ENCODE assay signal across 9 mouse cellular contexts in the genomic region with DNA sequence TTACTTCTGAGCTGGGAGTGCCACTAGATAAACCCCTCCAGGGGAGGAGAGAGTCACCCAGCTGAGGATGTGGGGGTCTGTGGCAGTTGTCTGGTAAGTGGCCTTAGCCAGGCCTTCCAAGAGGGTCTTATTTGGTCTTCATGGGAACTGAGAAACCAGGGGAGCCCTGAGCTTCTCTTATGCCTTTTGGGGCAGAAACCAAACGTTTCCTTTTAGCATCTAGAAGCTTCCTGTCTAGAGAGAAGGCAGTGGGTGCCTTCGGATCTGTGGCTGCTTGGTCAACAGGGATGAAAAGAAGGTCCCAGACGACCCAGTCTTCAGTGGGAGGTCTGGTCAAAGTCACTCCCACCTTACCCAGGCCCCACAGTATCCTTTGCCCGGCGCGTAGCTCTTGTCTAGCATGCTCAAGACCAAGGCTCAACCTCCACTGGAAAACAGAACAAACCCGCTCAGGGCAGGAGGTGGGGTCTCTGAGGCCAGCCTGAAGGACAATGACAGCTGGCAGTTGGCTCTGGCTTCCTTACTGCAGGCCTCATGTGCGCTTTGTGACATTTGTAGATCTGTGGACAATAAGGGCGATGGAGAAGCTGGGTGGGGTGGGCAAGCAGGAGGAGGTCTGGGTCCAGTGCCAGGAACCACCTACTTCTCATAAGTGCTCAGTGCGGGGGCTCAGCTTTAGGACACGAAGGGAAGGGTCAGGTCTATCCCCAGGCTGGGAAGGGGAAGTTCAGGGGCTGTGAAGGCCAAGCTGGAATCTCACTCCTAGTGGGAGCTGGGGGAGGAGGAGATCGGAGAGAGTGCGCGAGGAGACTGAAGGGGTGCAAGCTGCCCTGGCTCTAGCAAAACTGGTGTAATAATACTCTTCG. TPM values are rescaled to one million over a fixed set of nuclear protein-coding genes. Genes with fewer than 3 reads are reported as not detected.
A peak's percentile ranks its signal among the peaks of the same experiment; 100 is the strongest.
DNase-seq lines count a peak whose midpoint lies in the region; ATAC-seq and TF ChIP-seq lines count a peak whose summit lies in the region.
"Had no signal": no experiment of that assay in that cellular context is flagged by ENCODE, and none has a peak within 500 bp of the region (broad histone marks: within the 10 kb centered on the region; RNA-seq: fewer than 3 reads in every experiment).

A gene (plus strand): TSS at position 27 of the 866 bp plus-strand sequence.

- peak within 1 kb of the TSS; percentile 44 for H3K4me3 ChIP-seq in layer of hippocampus, adult 2 months
- 0 out of 2 replicates have a peak within 1 kb of the TSS, but pooled peaks have one; percentile 13 for H3K4me3 ChIP-seq in embryonic facial prominence, embryonic 13.5 days
- H3K4me3 ChIP-seq in hindbrain, embryonic 14.5 days (replicated peaks; ENCODE audit: low read length), result no peak within 1 kb of the TSS
- H3K4me3 ChIP-seq in midbrain, embryonic 14.5 days (replicated peaks; ENCODE audit: low read depth, low read length), result no peak within 1 kb of the TSS

- no peak within 1 kb of the TSS for H3K27ac ChIP-seq in layer of hippocampus, adult 2 months
- H3K27ac ChIP-seq in embryonic facial prominence, embryonic 13.5 days, result no peak within 1 kb of the TSS
- no peak within 1 kb of the TSS for H3K27ac ChIP-seq in hindbrain, embryonic 14.5 days
- no peak within 1 kb of the TSS for H3K27ac ChIP-seq in midbrain, embryonic 14.5 days (replicated peaks; ENCODE audit: low read depth, low read length)
- H3K27ac ChIP-seq: macrophage had no signal

- DNase-seq in layer of hippocampus, adult 2 months (ENCODE audit: low spot score in 2 of 2), result no peak
- no peak for DNase-seq in layer of hippocampus, adult 8-10 months (ENCODE audit: low spot score in 2 of 2)
- DNase-seq in hindbrain, embryonic 14.5 days (ENCODE audit: low spot score), result no peak
- DNase-seq in midbrain, embryonic 14.5 days, result no peak
- no peak for DNase-seq in layer of hippocampus, postnatal 36 days
- no peak for DNase-seq in urinary bladder, postnatal 14 days (ENCODE audit: low spot score)
- no peak for DNase-seq in spleen, postnatal 4 days (ENCODE audit: low spot score in 2 of 2)

- no peaks in the 10 kb centered on the region for H3K36me3 ChIP-seq in embryonic facial prominence, embryonic 13.5 days
- H3K36me3 ChIP-seq in hindbrain, embryonic 14.5 days (replicated peaks; ENCODE audit: control insufficient read depth, insufficient read depth), result no peaks in the 10 kb centered on the region
- no peaks in the 10 kb centered on the region for H3K36me3 ChIP-seq in midbrain, embryonic 14.5 days (ENCODE audit: control insufficient read depth, insufficient read depth, low read length)

- 64% methylated on average over 15 of the region's 15 CpGs for WGBS in embryonic facial prominence, embryonic 13.5 days
- WGBS in hindbrain, embryonic 14.5 days, result 69% methylated on average over 15 of the region's 15 CpGs
- WGBS in midbrain, embryonic 14.5 days, result 69% methylated on average over 15 of the region's 15 CpGs

- no peaks in the 10 kb centered on the region for H3K9me3 ChIP-seq in embryonic facial prominence, embryonic 13.5 days
- H3K9me3 ChIP-seq in hindbrain, embryonic 14.5 days (ENCODE audit: control insufficient read depth, low read length), result no peaks in the 10 kb centered on the region
- no peaks in the 10 kb centered on the region for H3K9me3 ChIP-seq in midbrain, embryonic 14.5 days (ENCODE audit: control insufficient read depth, low read length)

- 0 out of 2 replicates have a peak, but pooled peaks cover 12% of the 10 kb centered on the region for H3K4me1 ChIP-seq in embryonic facial prominence, embryonic 13.5 days
- H3K4me1 ChIP-seq in hindbrain, embryonic 14.5 days (replicated peaks; ENCODE audit: control insufficient read depth, insufficient read depth, low read length), result no peaks in the 10 kb centered on the region
- H3K4me1 ChIP-seq in midbrain, embryonic 14.5 days (ENCODE audit: control insufficient read depth, insufficient read depth, low read length), result no peaks in the 10 kb centered on the region

- ATAC-seq in embryonic facial prominence, embryonic 13.5 days (ENCODE audit: insufficient number of reproducible peaks, insufficient read depth, low FRiP score, low TSS enrichment, low read depth), result peak; percentile 17; the same call in 1 of the 2 replicates
- ATAC-seq in hindbrain, embryonic 14.5 days (ENCODE audit: low FRiP score), result no peak
- no peak for ATAC-seq in midbrain, embryonic 14.5 days (ENCODE audit: low FRiP score, low TSS enrichment)

- TF ChIP-seq CTCF in layer of hippocampus, adult 2 months (conservative IDR thresholded peaks at IDR 0.05), result no peak

- H3K4me2 ChIP-seq in embryonic facial prominence, embryonic 13.5 days, result peak within 1 kb of the TSS; percentile 45
- H3K4me2 ChIP-seq in hindbrain, embryonic 14.5 days (replicated peaks), result peak within 1 kb of the TSS; percentile 29; the same call in 1 of the 2 replicates
- peak within 1 kb of the TSS; percentile 38 for H3K4me2 ChIP-seq in midbrain, embryonic 14.5 days (ENCODE audit: low read length)

- H3K27me3 ChIP-seq in embryonic facial prominence, embryonic 13.5 days, result no peaks in the 10 kb centered on the region
- no peaks in the 10 kb centered on the region for H3K27me3 ChIP-seq in hindbrain, embryonic 14.5 days (ENCODE audit: control insufficient read depth, insufficient read depth, low read length)
- H3K27me3 ChIP-seq in midbrain, embryonic 14.5 days (ENCODE audit: control insufficient read depth, insufficient read depth, low read length), result no peaks in the 10 kb centered on the region

- H3K9ac ChIP-seq in embryonic facial prominence, embryonic 13.5 days, result peak within 1 kb of the TSS; percentile 52
- no peak within 1 kb of the TSS for H3K9ac ChIP-seq in hindbrain, embryonic 14.5 days
- H3K9ac ChIP-seq in midbrain, embryonic 14.5 days (replicated peaks; ENCODE audit: low read length), result no peak within 1 kb of the TSS

RNA-seq across cellular contexts. Expression of the gene that starts here (rescaled TPM):
- total RNA-seq in layer of hippocampus, adult 2 months (2021), result not detected
- not detected for total RNA-seq in layer of hippocampus, adult 8-10 months (2022)
- not detected in 2 replicates for polyA plus RNA-seq in embryonic facial prominence, embryonic 13.5 days (2015; fragmentation: Nextera tagmentation; extraction: Ambion mirVana)
- not detected in 2 replicates for polyA plus RNA-seq in hindbrain, embryonic 14.5 days (2014; fragmentation: Nextera tagmentation; extraction: Ambion mirVana)
- not detected in 2 replicates for polyA plus RNA-seq in midbrain, embryonic 14.5 days (2014; fragmentation: Nextera tagmentation; extraction: Ambion mirVana)
- total RNA-seq in layer of hippocampus, postnatal 36 days (2021), result not detected
- polyA plus RNA-seq: macrophage had no signal

Comparison
In these comparisons a context has a peak if more than half of its experiments do, and no peak if none do; other contexts are left out.
1. Peak in ATAC-seq, H3K4me3 ChIP-seq, H3K9ac ChIP-seq and H3K4me2 ChIP-seq in embryonic facial prominence, embryonic 13.5 days; RNA of the gene not detected or under 1 TPM.